24 mouse cellular contexts compared by ENCODE assay signal in genomic region chr8:122215630-122216029, GRCm38 (mm10).
DNase-seq lines count a peak whose midpoint lies in the region; ATAC-seq and TF ChIP-seq lines count a peak whose summit lies in the region.
"Had no signal": no experiment of that assay in that cellular context is flagged by ENCODE, and none has a peak within 500 bp of the region (broad histone marks: within the 10 kb centered on the region; RNA-seq: fewer than 3 reads in every experiment).

No protein-coding gene starts in this region.

- 45% methylated on average over 8 of the region's 8 CpGs for WGBS in heart, postnatal 0 days
- 42% methylated on average over 8 of the region's 8 CpGs for WGBS in heart, embryonic 11.5 days (ENCODE audit: insufficient replicate concordance)
- 38% methylated on average over 8 of the region's 8 CpGs for WGBS in heart, adult 2 months

- no peaks in the 10 kb centered on the region for H3K4me1 ChIP-seq in heart, postnatal 0 days (ENCODE audit: control insufficient read depth, insufficient read depth)
- H3K4me1 ChIP-seq in heart, embryonic 11.5 days (ENCODE audit: control insufficient read depth, insufficient read depth, low read length): no peaks in the 10 kb centered on the region
- peaks cover 5% of the 10 kb centered on the region for H3K4me1 ChIP-seq in heart, adult 2 months (ENCODE audit: control insufficient read depth, insufficient read depth, low read length)
- H3K4me1 ChIP-seq: forebrain, embryonic 13.5 days; hindbrain, embryonic 15.5 days had no signal

- no peak for TF ChIP-seq POLR2A in heart, adult 2 months (IDR thresholded peaks at IDR 0.05; ENCODE audit: insufficient read depth, low read depth, low read length)

- H3K27me3 ChIP-seq in heart, postnatal 0 days (ENCODE audit: control insufficient read depth, insufficient read depth, low read length): peaks cover 6% of the 10 kb centered on the region; the same call in 1 of the 2 replicates
- no peaks in the 10 kb centered on the region for H3K27me3 ChIP-seq in heart, embryonic 11.5 days (ENCODE audit: control insufficient read depth, insufficient read depth, low read length)
- H3K27me3 ChIP-seq in heart, adult 2 months (ENCODE audit: control insufficient read depth, insufficient read depth, low read length): no peaks in the 10 kb centered on the region
- H3K27me3 ChIP-seq: embryonic facial prominence, embryonic 13.5 days; forebrain, embryonic 13.5 days; hindbrain, embryonic 12.5 days; hindbrain, embryonic 15.5 days; Patski had no signal

- H3K4me3 ChIP-seq in gastrocnemius, adult 2 months: no peak overlapping the region
- no peak overlapping the region for H3K4me3 ChIP-seq in heart, postnatal 0 days (ENCODE audit: low read depth, low read length)
- no peak overlapping the region for H3K4me3 ChIP-seq in heart, embryonic 11.5 days (ENCODE audit: low read depth, low read length)
- no peak overlapping the region for H3K4me3 ChIP-seq in heart, adult 2 months
- H3K4me3 ChIP-seq: embryonic facial prominence, embryonic 13.5 days; forebrain, embryonic 10.5 days; forebrain, embryonic 13.5 days; hindbrain, embryonic 12.5 days; hindbrain, embryonic 15.5 days had no signal

- no peaks in the 10 kb centered on the region for H3K79me2 ChIP-seq in heart, adult 2 months (replicated peaks; ENCODE audit: control insufficient read depth, insufficient read depth, low read length)

- no peak for DNase-seq in gastrocnemius, adult 2 months
- no peak for DNase-seq in gastrocnemius, postnatal 36 days
- no peak for DNase-seq in heart, postnatal 0 days (ENCODE audit: low spot score)
- peak; percentile 32 to 34 for DNase-seq in heart, postnatal 36 days
- DNase-seq in heart, adult 2 months: no peak
- peak; percentile 57 for DNase-seq in testis, postnatal 14 days (ENCODE audit: low spot score)
- DNase-seq: adrenal gland, postnatal 14 days; B cell, adult 2 months; cerebellum, adult 11 months; cerebellum, adult 2 months; cerebellum, adult 9-11 months; cerebellum, postnatal 25 days; gastrocnemius, postnatal 25 days; kidney, adult 2 months had no signal

- no peak overlapping the region for H3K9ac ChIP-seq in heart, postnatal 0 days (replicated peaks; ENCODE audit: low read depth, low read length)
- H3K9ac ChIP-seq in heart, embryonic 11.5 days (ENCODE audit: low read depth, low read length): no peak overlapping the region
- H3K9ac ChIP-seq in heart, adult 2 months (ENCODE audit: low read depth, low read length): no peak overlapping the region
- H3K9ac ChIP-seq: embryonic facial prominence, embryonic 13.5 days; forebrain, embryonic 13.5 days; hindbrain, embryonic 12.5 days; hindbrain, embryonic 15.5 days had no signal

- no peak overlapping the region for H3K4me2 ChIP-seq in heart, postnatal 0 days (ENCODE audit: low read depth, low read length)
- no peak overlapping the region for H3K4me2 ChIP-seq in heart, embryonic 11.5 days
- H3K4me2 ChIP-seq: embryonic facial prominence, embryonic 13.5 days; forebrain, embryonic 13.5 days; hindbrain, embryonic 12.5 days; hindbrain, embryonic 15.5 days had no signal

- H3K27ac ChIP-seq in gastrocnemius, adult 2 months: peak overlapping the region; percentile 16; the same call in 1 of the 2 replicates
- H3K27ac ChIP-seq in heart, postnatal 0 days (ENCODE audit: low read depth): no peak overlapping the region
- H3K27ac ChIP-seq in heart, embryonic 11.5 days (ENCODE audit: low read depth, low read length): no peak overlapping the region
- H3K27ac ChIP-seq in heart, adult 2 months: no peak overlapping the region
- H3K27ac ChIP-seq: embryonic facial prominence, embryonic 13.5 days; forebrain, embryonic 10.5 days; forebrain, embryonic 13.5 days; hindbrain, embryonic 12.5 days; hindbrain, embryonic 15.5 days had no signal

- H3K9me3 ChIP-seq in heart, postnatal 0 days (replicated peaks; ENCODE audit: control insufficient read depth, low read length): no peaks in the 10 kb centered on the region
- H3K9me3 ChIP-seq in heart, embryonic 11.5 days (replicated peaks; ENCODE audit: control insufficient read depth, low read length): no peaks in the 10 kb centered on the region
- H3K9me3 ChIP-seq: embryonic facial prominence, embryonic 13.5 days; forebrain, embryonic 13.5 days; G1E; hindbrain, embryonic 12.5 days; hindbrain, embryonic 15.5 days had no signal

- no peaks in the 10 kb centered on the region for H3K36me3 ChIP-seq in heart, postnatal 0 days (replicated peaks; ENCODE audit: control insufficient read depth, insufficient read depth, low read length)
- no peaks in the 10 kb centered on the region for H3K36me3 ChIP-seq in heart, embryonic 11.5 days (ENCODE audit: control insufficient read depth, insufficient read depth, low read length)
- H3K36me3 ChIP-seq in heart, adult 2 months (ENCODE audit: control insufficient read depth, insufficient read depth, low read length): no peaks in the 10 kb centered on the region
- H3K36me3 ChIP-seq: embryonic facial prominence, embryonic 13.5 days; forebrain, embryonic 10.5 days; G1E; hindbrain, embryonic 12.5 days; hindbrain, embryonic 15.5 days had no signal

- TF ChIP-seq CTCF in gastrocnemius, adult 2 months (IDR thresholded peaks at IDR 0.05): no peak
- no peak for TF ChIP-seq CTCF in heart, postnatal 0 days (IDR thresholded peaks at IDR 0.05; ENCODE audit: low read depth)
- TF ChIP-seq CTCF in heart, adult 2 months (IDR thresholded peaks at IDR 0.05): no peak

- TF ChIP-seq EP300 in heart, postnatal 0 days (IDR thresholded peaks at IDR 0.05; ENCODE audit: low read depth): no peak
- TF ChIP-seq EP300 in heart, adult 2 months (IDR thresholded peaks at IDR 0.05; ENCODE audit: insufficient read depth, low read depth, low read length): no peak

- intact Hi-C loops in gastrocnemius, adult 2 months (cut with DNase I): no loop called here
- intact Hi-C loops in gastrocnemius, postnatal 36 days (cut with DNase I): no loop called here
- intact Hi-C loops in heart, postnatal 36 days (cut with DNase I): no loop called here
- intact Hi-C loops in heart, adult 2 months (cut with DNase I): no loop called here

- peak; percentile 41; the same call in 1 of the 2 replicates for ATAC-seq in heart, postnatal 0 days (ENCODE audit: insufficient read depth, low read depth)
- ATAC-seq in heart, embryonic 11.5 days (replicated peaks; ENCODE audit: insufficient number of reproducible peaks, low FRiP score, low TSS enrichment): no peak
- ATAC-seq: forebrain, embryonic 13.5 days; forebrain, embryonic 16.5 days; intestine, postnatal 0 days; Patski had no signal

Comparison
In these comparisons a context has a peak if more than half of its experiments do, and no peak if none do; other contexts are left out.
1. DNase-seq: peak in heart, postnatal 36 days (2 of 2) and testis, postnatal 14 days (single experiment); none in gastrocnemius, adult 2 months (single experiment), gastrocnemius, postnatal 36 days (0 of 2), heart, postnatal 0 days (single experiment) and heart, adult 2 months (0 of 2).